Mouse (Mus musculus) Patski (cell line): Measurements from ENCODE around the gene Gpr162. TPM values are rescaled to one million over a fixed set of nuclear protein-coding genes. Genes with fewer than 3 reads are reported as not detected.
A peak's percentile ranks its signal among the peaks of the same experiment; 100 is the strongest.
"Not testable (repeated sequence)": the region's sequence is repeated elsewhere in the genome, so short reads cannot be mapped to it uniquely, and the experiment has no call there.

Source experiments
- ATAC-seq: fragments of 100-300 bp; one replicate; pipeline ENCODE4 v1.8.0; 2021
- CTCF ChIA-PET: fragments of 350-600 bp; sonication (Branson Sonifier 250); formaldehyde crosslinking; loops from one replicate; lab custom pipeline; 2022; ENCODE audit warnings: inconsistent platforms; lab: Charles Lee
- POLR2A ChIA-PET: fragments of 350-600 bp; sonication (Branson Sonifier 250); formaldehyde crosslinking; loops from one replicate; lab custom pipeline; 2022; ENCODE audit warnings: antibody characterized with exemption, inconsistent platforms; lab: Charles Lee
- DNase-seq: peaks from one replicate; pipeline ENCODE4 v3.0.0-alpha.2; 2011; ENCODE audit warnings: low read depth, low spot score
- H3K27me3 ChIP-seq: fragments of 371-371 bp; one replicate; pipeline ENCODE4 v1.5.1; 2021
- CTCF ChIP-seq: fragments of 100-300 bp; IDR thresholded peaks from one replicate; pipeline ENCODE4 v1.5.1; 2021
- in situ Hi-C: fragments of 300-500 bp; cut with MboI; formaldehyde crosslinking; loops from 3 replicates; pipeline ENCODE4 v1.11.1; 2018; ENCODE audit warnings: low pct_unique_long_range_greater_than_20kb, mixed read lengths
- polyA plus RNA-seq: library from polyadenylated mRNA; unstranded; gene quantifications from one replicate; pipeline ENCODE4 v1.2.3, GENCODE M21; 2021

Gene Gpr162
- polyA plus RNA-seq, 1 experiment from 2014 or later: 10.3 TPM

GRCm38 (mm10) chr6:124814858-124815774, 48.7 kb downstream of the Gpr162 start:
- ATAC-seq (no peak), DNase-seq (no peak)
- ChIA-PET POLR2A (interaction anchor here (0.6 to 1.2 kb wide), 3 partner anchors 9 to 183 kb away, joined by 3 to 4 read pairs (median 3); no protein-coding TSS in a partner anchor), CTCF (no interaction called here)
- in situ Hi-C loops: no loop called here
- no peaks in the 10 kb centered on the region for H3K27me3 ChIP-seq
- TF ChIP-seq CTCF: no peak

DNA sequence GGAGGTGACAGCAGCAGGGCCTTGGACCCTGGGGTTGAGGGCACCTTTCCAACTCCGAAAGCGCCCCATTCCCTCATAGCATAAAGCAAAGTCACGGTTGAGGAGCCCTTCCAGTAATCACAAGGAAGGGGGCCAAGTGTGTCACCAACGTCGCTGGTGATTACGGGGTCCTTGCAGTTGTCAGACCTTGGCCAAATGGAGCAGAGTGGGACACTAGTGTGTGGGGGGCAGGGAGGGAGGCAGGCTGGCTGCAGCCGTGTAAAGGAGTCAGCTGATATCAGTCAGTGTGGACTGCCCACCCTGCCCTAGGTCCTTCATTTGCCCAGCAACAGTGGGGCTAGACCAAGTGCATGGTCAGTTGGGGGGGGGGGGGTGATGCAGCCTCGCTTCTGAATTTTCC, 49.3 kb downstream of the Gpr162 start:
- H3K27me3 ChIP-seq: no peaks in the 10 kb centered on the region
- POLR2A ChIA-PET: interaction anchor here (0.6 to 1.2 kb wide), 3 partner anchors 10 to 184 kb away, joined by 3 to 4 read pairs (median 3); no protein-coding TSS in a partner anchor
- CTCF ChIA-PET: no interaction called here
- DNase-seq (no peak), ATAC-seq (no peak)
- in situ Hi-C loops: no loop called here
- TF ChIP-seq CTCF: no peak

GRCm38 (mm10) chr6:124813933-124814332, 49.9 kb downstream of the Gpr162 start, which contains the start of gene Tpi1:
TSS of gene Tpi1 (minus strand) at chr6:124814296.
- in situ Hi-C loops: no loop called here
- no peak for TF ChIP-seq CTCF
- ChIA-PET CTCF (interaction anchor here (0.9 kb wide), 1 partner anchor 8 kb away, joined by 3 read pairs; no protein-coding TSS in a partner anchor), POLR2A (interaction anchor here (0.6 to 6.4 kb wide), 5 partner anchors 8 to 157 kb away, joined by 3 to 27 read pairs (median 4); partner anchors contain the start of genes Cdca3 and Usp5)
- ATAC-seq (peak; percentile 70), DNase-seq (no peak)
- no peaks in the 10 kb centered on the region for H3K27me3 ChIP-seq

- DNase-seq (no peak), ATAC-seq (no peak)
- no peak for TF ChIP-seq CTCF
- POLR2A ChIA-PET: interaction anchor here (0.6 to 6.4 kb wide), 5 partner anchors 8 to 157 kb away, joined by 3 to 27 read pairs (median 4); partner anchors contain the start of genes Cdca3 and Usp5
- in situ Hi-C loops: no loop called here
- H3K27me3 ChIP-seq: no peaks in the 10 kb centered on the region
- CTCF ChIA-PET: interaction anchor here (0.9 kb wide), 1 partner anchor 9 kb away, joined by 3 read pairs; no protein-coding TSS in a partner anchor
These were observed 50.3 kb downstream of the Gpr162 start for GRCm38 (mm10) chr6:124813496-124813895.

GRCm38 (mm10) chr6:124812848-124813247, 50.9 kb downstream of the Gpr162 start:
- POLR2A ChIA-PET: interaction anchor here (1.3 to 6.4 kb wide), 3 partner anchors 11 to 117 kb away, joined by 3 to 27 read pairs (median 6); partner anchors contain the start of genes Cdca3 and Usp5

GRCm38 (mm10) chr6:124811701-124812560, 51.9 kb downstream of the Gpr162 start:
- POLR2A ChIA-PET: interaction anchor here (1.3 to 6.4 kb wide), 7 partner anchors 10 to 123 kb away, joined by 3 to 27 read pairs (median 3); partner anchors contain the start of genes Cdca3 and Usp5
- no peak for TF ChIP-seq CTCF
- CTCF ChIA-PET: interaction anchor here (0.6 to 1.4 kb wide), 2 partner anchors 16 to 19 kb away, joined by 3 to 5 read pairs; no protein-coding TSS in a partner anchor
- in situ Hi-C loops: no loop called here
- DNase-seq (no peak), ATAC-seq (no peak)
- H3K27me3 ChIP-seq: no peaks in the 10 kb centered on the region

More at GRCm38 (mm10) chr6:124812848-124813247, 50.9 kb downstream of the Gpr162 start:
- in situ Hi-C loops: no loop called here
- no peaks in the 10 kb centered on the region for H3K27me3 ChIP-seq
- ATAC-seq (no peak), DNase-seq (no peak)
- no peak for TF ChIP-seq CTCF
- CTCF ChIA-PET: no interaction called here

GRCm38 (mm10) chr6:124811403-124811665, 52.4 kb downstream of the Gpr162 start:
- no peaks in the 10 kb centered on the region for H3K27me3 ChIP-seq
- POLR2A ChIA-PET: interaction anchor here (1.3 to 6.4 kb wide), 6 partner anchors 10 to 124 kb away, joined by 3 to 27 read pairs (median 3); partner anchors contain the start of genes Cdca3 and Usp5
- TF ChIP-seq CTCF: no peak
- no peak for DNase-seq
- CTCF ChIA-PET: interaction anchor here (1.2 to 1.4 kb wide), 2 partner anchors 15 to 52 kb away, joined by 3 to 5 read pairs; no protein-coding TSS in a partner anchor
- ATAC-seq: no peak
- in situ Hi-C loops: no loop called here

- POLR2A ChIA-PET: interaction anchor here (1.4 to 6.4 kb wide), 5 partner anchors 11 to 124 kb away, joined by 3 to 27 read pairs (median 3); partner anchors contain the start of genes Cdca3 and Usp5
- H3K27me3 ChIP-seq, ATAC-seq, DNase-seq, in situ Hi-C loops: not testable (repeated sequence)
- CTCF ChIA-PET: interaction anchor here (1.2 to 1.8 kb wide), 3 partner anchors 15 to 52 kb away, joined by 3 to 5 read pairs (median 4); no protein-coding TSS in a partner anchor
These were observed 53.0 kb downstream of the Gpr162 start for GRCm38 (mm10) chr6:124810566-124811402.
